Mouse (Mus musculus): ENCODE data around the gene Cbln3. TPM values are rescaled to one million over a fixed set of nuclear protein-coding genes. Genes with fewer than 3 reads are reported as not detected.

Gene Cbln3
- polyA plus RNA-seq, 1 experiment = 0.28 TPM

GRCm38 (mm10) chr14:55877469-55878315 is 6.5 kb downstream of the Cbln3 start:
- Histone ChIP-seq H3ac (ENCODE audit: control insufficient read depth, insufficient read length) (no peak overlapping the region), H3K36me3 (ENCODE audit: control insufficient read depth, insufficient read depth) (no peaks in the 10 kb centered on the region), H3K27me3 (ENCODE audit: control insufficient read depth, insufficient read depth, insufficient read length) (no peaks in the 10 kb centered on the region), H3K4me3 (no peak overlapping the region), H3K4me2 (ENCODE audit: low read depth) (peak overlapping the region; percentile 65), H3K79me2 (ENCODE audit: control insufficient read depth, insufficient read depth) (no peaks in the 10 kb centered on the region)
- TF ChIP-seq CEBPB (IDR thresholded peaks at IDR 0.05; ENCODE audit: insufficient read depth, poor library complexity, severe bottlenecking) = no peak
- TF ChIP-seq POLR2A (IDR thresholded peaks at IDR 0.05; ENCODE audit: insufficient read length, low read depth) = peak; percentile 54
- TF ChIP-seq POLR2AphosphoS2 (IDR thresholded peaks at IDR 0.05; ENCODE audit: insufficient read length, low read depth) = peak; percentile 28

- TF ChIP-seq POLR2AphosphoS2 (IDR thresholded peaks at IDR 0.05; ENCODE audit: insufficient read length, low read depth) (peak; percentile 20), E2F4 (IDR thresholded peaks at IDR 0.05; ENCODE audit: insufficient read depth) (no peak)
- H3K27me3 ChIP-seq (ENCODE audit: control insufficient read depth, insufficient read depth, insufficient read length) = no peaks in the 10 kb centered on the region
- H3K4me3 ChIP-seq = no peak overlapping the region
- no peak overlapping the region for H3ac ChIP-seq (ENCODE audit: control insufficient read depth, insufficient read length)
- H3K36me3 ChIP-seq (ENCODE audit: control insufficient read depth, insufficient read depth) = no peaks in the 10 kb centered on the region
- no peaks in the 10 kb centered on the region for H3K79me2 ChIP-seq (ENCODE audit: control insufficient read depth, insufficient read depth)
- peak overlapping the region; percentile 55 for H3K4me2 ChIP-seq (ENCODE audit: low read depth)
Measured at GRCm38 (mm10) chr14:55873714-55874683, 10.2 kb downstream of the Cbln3 start.

- no peak overlapping the region for H3K4me2 ChIP-seq (ENCODE audit: low read depth)
Measured at GRCm38 (mm10) chr14:55873242-55873713, 10.9 kb downstream of the Cbln3 start.

GRCm38 (mm10) chr14:55872551-55872950 is 11.6 kb downstream of the Cbln3 start:
- no peak overlapping the region for H3ac ChIP-seq (ENCODE audit: control insufficient read depth, insufficient read length)
- no peak for TF ChIP-seq MAX (IDR thresholded peaks at IDR 0.05; ENCODE audit: low read depth)
- no peak for TF ChIP-seq SRF (IDR thresholded peaks at IDR 0.05; ENCODE audit: control insufficient read depth, insufficient read length, low read depth)
- TF ChIP-seq REST (IDR thresholded peaks at IDR 0.05; ENCODE audit: insufficient read depth, insufficient read length) = no peak
- no peak for TF ChIP-seq POLR2A (IDR thresholded peaks at IDR 0.05; ENCODE audit: insufficient read length, low read depth)
- no peak for TF ChIP-seq CEBPB (IDR thresholded peaks at IDR 0.05; ENCODE audit: insufficient read depth, poor library complexity, severe bottlenecking)
- no peak for TF ChIP-seq POLR2AphosphoS2 (IDR thresholded peaks at IDR 0.05; ENCODE audit: insufficient read length, low read depth)
- TF ChIP-seq MYOD1 (IDR thresholded peaks at IDR 0.05; ENCODE audit: control insufficient read depth in 1 of 3, insufficient read length in 2 of 3, low read depth in 2 of 3) = no peak
- TF ChIP-seq MYOG (IDR thresholded peaks at IDR 0.05; ENCODE audit: control insufficient read depth in 1 of 3, insufficient read depth in 1 of 3, insufficient read length in 2 of 3, low read depth in 2 of 3) = no peak
- TF ChIP-seq TCF3 (IDR thresholded peaks at IDR 0.05; ENCODE audit: insufficient read length, low read depth) = no peak
- TF ChIP-seq USF1 (IDR thresholded peaks at IDR 0.05; ENCODE audit: low read depth) = no peak
- TF ChIP-seq TCF12 (IDR thresholded peaks at IDR 0.05; ENCODE audit: insufficient read depth, poor library complexity, severe bottlenecking) = no peak
- no peak for TF ChIP-seq E2F4 (IDR thresholded peaks at IDR 0.05; ENCODE audit: insufficient read depth)
- H3K79me2 ChIP-seq (ENCODE audit: control insufficient read depth, insufficient read depth) = no peaks in the 10 kb centered on the region
- H3K4me2 ChIP-seq (ENCODE audit: low read depth) = no peak overlapping the region
- no peak overlapping the region for H3K4me3 ChIP-seq
- H3K27me3 ChIP-seq (ENCODE audit: control insufficient read depth, insufficient read depth, insufficient read length) = no peaks in the 10 kb centered on the region
- no peaks in the 10 kb centered on the region for H3K36me3 ChIP-seq (ENCODE audit: control insufficient read depth, insufficient read depth)

More at GRCm38 (mm10) chr14:55873242-55873713, 10.9 kb downstream of the Cbln3 start:
- H3ac ChIP-seq (ENCODE audit: control insufficient read depth, insufficient read length) = no peak overlapping the region
- no peak overlapping the region for H3K4me3 ChIP-seq
- no peaks in the 10 kb centered on the region for H3K27me3 ChIP-seq (ENCODE audit: control insufficient read depth, insufficient read depth, insufficient read length)
- H3K36me3 ChIP-seq (ENCODE audit: control insufficient read depth, insufficient read depth) = no peaks in the 10 kb centered on the region
- no peaks in the 10 kb centered on the region for H3K79me2 ChIP-seq (ENCODE audit: control insufficient read depth, insufficient read depth)
- TF ChIP-seq POLR2A (IDR thresholded peaks at IDR 0.05; ENCODE audit: insufficient read length, low read depth) (no peak), MYOG (IDR thresholded peaks at IDR 0.05; ENCODE audit: control insufficient read depth in 1 of 3, insufficient read depth in 1 of 3, insufficient read length in 2 of 3, low read depth in 2 of 3) (no peak), POLR2AphosphoS2 (IDR thresholded peaks at IDR 0.05; ENCODE audit: insufficient read length, low read depth) (no peak), USF1 (IDR thresholded peaks at IDR 0.05; ENCODE audit: low read depth) (no peak), SRF (IDR thresholded peaks at IDR 0.05; ENCODE audit: control insufficient read depth, insufficient read length, low read depth) (no peak), E2F4 (IDR thresholded peaks at IDR 0.05; ENCODE audit: insufficient read depth) (no peak), TCF3 (IDR thresholded peaks at IDR 0.05; ENCODE audit: insufficient read length, low read depth) (no peak)

GRCm38 (mm10) chr14:55872039-55872438 is 12.2 kb downstream of the Cbln3 start:
- Histone ChIP-seq H3K4me3 (no peak overlapping the region), H3K27me3 (ENCODE audit: control insufficient read depth, insufficient read depth, insufficient read length) (no peaks in the 10 kb centered on the region), H3K36me3 (ENCODE audit: control insufficient read depth, insufficient read depth) (no peaks in the 10 kb centered on the region), H3K4me2 (ENCODE audit: low read depth) (no peak overlapping the region), H3K79me2 (ENCODE audit: control insufficient read depth, insufficient read depth) (no peaks in the 10 kb centered on the region), H3ac (ENCODE audit: control insufficient read depth, insufficient read length) (no peak overlapping the region)
- no peak for TF ChIP-seq MYOD1 (IDR thresholded peaks at IDR 0.05; ENCODE audit: control insufficient read depth in 1 of 3, insufficient read length in 2 of 3, low read depth in 2 of 3)
- TF ChIP-seq POLR2AphosphoS2 (IDR thresholded peaks at IDR 0.05; ENCODE audit: insufficient read length, low read depth) = no peak
- TF ChIP-seq E2F4 (IDR thresholded peaks at IDR 0.05; ENCODE audit: insufficient read depth) = no peak
- TF ChIP-seq SRF (IDR thresholded peaks at IDR 0.05; ENCODE audit: control insufficient read depth, insufficient read length, low read depth) = no peak
- TF ChIP-seq MYOG (IDR thresholded peaks at IDR 0.05; ENCODE audit: control insufficient read depth in 1 of 3, insufficient read depth in 1 of 3, insufficient read length in 2 of 3, low read depth in 2 of 3) = no peak
- no peak for TF ChIP-seq TCF3 (IDR thresholded peaks at IDR 0.05; ENCODE audit: insufficient read length, low read depth)
- no peak for TF ChIP-seq POLR2A (IDR thresholded peaks at IDR 0.05; ENCODE audit: insufficient read length, low read depth)
- no peak for TF ChIP-seq USF1 (IDR thresholded peaks at IDR 0.05; ENCODE audit: low read depth)
- no peak for TF ChIP-seq TCF12 (IDR thresholded peaks at IDR 0.05; ENCODE audit: insufficient read depth, poor library complexity, severe bottlenecking)
- TF ChIP-seq REST (IDR thresholded peaks at IDR 0.05; ENCODE audit: insufficient read depth, insufficient read length) = no peak
- no peak for TF ChIP-seq CEBPB (IDR thresholded peaks at IDR 0.05; ENCODE audit: insufficient read depth, poor library complexity, severe bottlenecking)
- TF ChIP-seq MAX (IDR thresholded peaks at IDR 0.05; ENCODE audit: low read depth) = no peak
